Mouse (Mus musculus) small intestine, adult 2 months (tissue): ENCODE data around the gene Dstn.

Experiments used
- CTCF ChIP-seq: fragments of 200-500 bp; IDR thresholded peaks from 2 replicates; pipeline ENCODE4 v1.5.1; 2012; ENCODE audit warnings: low read depth, mild to moderate bottlenecking, control low read depth, inconsistent platforms, low read length, moderate library complexity, mixed read lengths; ENCODE audit not compliant: insufficient replicate concordance, insufficient read length; ENCODE audit errors: extremely low read depth
- POLR2A ChIP-seq: fragments of 200-500 bp; IDR thresholded peaks from 2 replicates; pipeline ENCODE4 v1.6.1; 2012; ENCODE audit warnings: low read depth, mild to moderate bottlenecking, control low read depth, inconsistent platforms, low read length, moderate library complexity

DNA sequence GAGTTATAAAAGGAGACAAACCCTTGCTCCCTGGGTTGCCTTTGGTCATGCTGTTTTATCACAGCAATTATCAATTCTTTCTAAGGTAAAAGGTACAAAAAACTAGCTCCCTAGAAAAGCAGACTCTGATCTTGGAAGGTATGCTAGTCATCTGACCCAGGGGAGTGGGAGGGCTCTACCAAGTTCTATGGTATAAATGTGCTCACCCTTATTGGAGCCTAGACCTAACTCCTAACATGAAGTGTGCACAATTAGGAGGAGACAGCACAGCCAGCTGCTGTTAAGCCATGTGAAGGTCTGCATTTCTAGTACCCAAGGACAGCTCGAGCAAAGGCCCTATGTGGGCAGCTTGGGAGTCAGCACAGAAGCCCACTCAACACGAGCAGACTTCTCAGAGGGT lies 56.8 kb downstream of the Dstn start:
- TF ChIP-seq POLR2A, result no peak
- TF ChIP-seq CTCF, result no peak
